Mouse (Mus musculus): ENCODE data around the gene Acp7.
A peak's percentile ranks its signal among the peaks of the same experiment; 100 is the strongest.

The Acp7 gene

DNA sequence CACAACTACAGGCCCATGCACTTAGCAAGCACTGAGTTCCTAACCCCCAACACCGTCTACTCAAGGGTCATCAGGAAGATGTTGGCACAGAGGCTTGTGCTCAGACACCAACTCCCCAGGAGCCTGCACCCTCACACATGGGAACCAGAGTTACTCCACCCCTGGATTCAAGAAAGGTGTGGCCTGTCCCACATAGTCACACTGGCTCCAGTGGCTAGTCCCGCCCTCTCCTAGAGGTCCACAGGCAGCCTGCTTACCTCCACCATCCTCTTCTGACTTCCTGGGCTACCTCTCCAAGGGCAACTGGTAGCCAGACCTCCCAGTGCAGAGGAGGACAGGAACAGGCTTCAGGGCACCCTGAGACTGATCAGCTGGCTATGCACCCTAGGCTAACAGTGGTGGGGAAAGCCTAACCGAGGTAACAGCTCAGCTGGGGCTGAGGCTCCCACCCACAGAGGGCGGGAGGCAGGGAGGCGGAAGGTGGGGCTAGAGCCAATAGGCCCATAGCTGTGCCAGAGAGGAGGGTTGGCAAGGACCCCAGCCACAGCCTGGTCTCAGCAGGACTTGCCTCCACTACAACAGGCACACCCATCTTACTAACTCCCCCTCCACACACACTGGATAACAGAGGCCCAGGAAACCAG lies 54.7 kb downstream of the Acp7 start:
- no peak for DNase-seq (ENCODE audit: low read depth, low spot score)

GRCm38 (mm10) chr7:28575597-28575996 lies 55.5 kb downstream of the Acp7 start:
- no peak for DNase-seq (ENCODE audit: low read depth, low spot score)

DNA sequence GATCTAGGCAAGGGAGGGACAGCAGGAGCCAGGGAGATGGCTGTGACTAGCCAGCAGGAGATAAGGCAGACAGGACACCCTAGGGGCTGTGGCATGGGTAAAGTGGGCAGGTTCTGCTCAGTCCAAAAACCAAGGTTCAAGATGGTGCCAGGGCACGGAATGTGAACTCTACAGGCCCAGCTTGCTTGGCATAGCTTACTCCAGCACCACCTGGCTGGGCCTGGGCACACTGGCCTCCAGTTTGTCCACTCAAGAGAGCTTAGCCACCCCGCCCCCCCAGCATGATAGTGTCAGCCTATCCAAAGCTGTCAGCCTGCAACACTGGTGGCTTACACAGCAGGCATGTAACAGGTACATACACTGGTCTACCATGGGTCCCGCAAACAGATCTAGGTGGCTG lies 57.9 kb downstream of the Acp7 start:
- no peak for DNase-seq (ENCODE audit: low read depth, low spot score)

- no peak for DNase-seq (ENCODE audit: low read depth, low spot score)
Observed at GRCm38 (mm10) chr7:28572689-28573088, 58.4 kb downstream of the Acp7 start.

DNA sequence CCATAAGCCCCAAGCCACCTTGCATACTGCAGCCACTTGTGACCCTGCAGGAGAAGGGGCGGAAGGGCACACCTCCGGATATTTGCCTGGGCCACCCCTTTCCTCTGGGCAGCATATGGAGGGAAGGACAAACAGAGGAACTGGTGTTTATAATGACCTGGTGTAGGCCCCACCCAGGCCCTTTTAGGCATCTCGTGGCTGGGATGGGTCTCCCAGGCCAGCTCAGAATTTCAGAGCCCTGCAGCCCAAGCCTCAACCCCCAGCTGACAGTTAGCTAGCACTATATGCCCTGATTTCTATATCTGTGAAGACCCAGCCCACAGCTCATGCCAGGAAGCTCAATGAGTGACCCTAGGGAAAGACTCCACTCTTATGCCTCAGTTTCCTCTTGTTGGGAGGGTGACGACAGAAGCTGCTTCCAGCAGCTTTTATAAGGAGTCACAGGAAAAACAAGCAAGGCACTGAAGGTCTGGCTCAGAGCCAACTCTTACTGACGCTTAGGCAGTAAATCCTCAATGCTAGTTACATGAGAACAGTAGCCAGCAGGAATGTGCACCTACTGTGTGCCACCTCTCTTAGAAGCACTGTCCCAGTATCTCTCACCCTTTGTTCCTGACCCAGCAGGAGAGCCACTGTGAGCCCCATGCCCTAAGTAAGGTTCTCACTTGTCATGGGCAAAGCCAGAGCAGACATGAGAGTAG lies 60.0 kb downstream of the Acp7 start:
- no peak for DNase-seq (ENCODE audit: low read depth, low spot score)

GRCm38 (mm10) chr7:28570291-28570981 lies 60.7 kb downstream of the Acp7 start:
- DNase-seq (ENCODE audit: low read depth, low spot score): no peak

DNA sequence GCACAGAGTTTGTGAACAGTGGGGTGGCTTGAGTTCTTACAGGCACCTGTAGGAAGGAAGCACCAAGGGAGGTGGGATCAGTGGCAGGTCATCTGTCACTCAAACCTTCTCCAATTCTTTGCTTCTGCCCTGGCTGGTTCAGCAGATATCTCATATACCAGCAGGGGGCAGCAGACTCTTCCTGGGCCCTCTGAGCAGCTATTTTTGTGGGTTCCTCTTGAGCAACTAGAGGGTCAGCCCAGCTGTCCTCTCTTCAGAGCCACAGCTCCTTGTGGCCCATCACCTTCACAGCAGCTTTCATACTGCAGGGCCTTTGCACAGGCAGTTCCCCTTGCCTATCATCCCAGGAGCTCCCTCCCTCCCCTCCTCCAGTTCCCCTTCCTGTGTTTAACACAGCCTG lies 62.9 kb downstream of the Acp7 start:
- DNase-seq (ENCODE audit: low read depth, low spot score): peak; percentile 70

DNA sequence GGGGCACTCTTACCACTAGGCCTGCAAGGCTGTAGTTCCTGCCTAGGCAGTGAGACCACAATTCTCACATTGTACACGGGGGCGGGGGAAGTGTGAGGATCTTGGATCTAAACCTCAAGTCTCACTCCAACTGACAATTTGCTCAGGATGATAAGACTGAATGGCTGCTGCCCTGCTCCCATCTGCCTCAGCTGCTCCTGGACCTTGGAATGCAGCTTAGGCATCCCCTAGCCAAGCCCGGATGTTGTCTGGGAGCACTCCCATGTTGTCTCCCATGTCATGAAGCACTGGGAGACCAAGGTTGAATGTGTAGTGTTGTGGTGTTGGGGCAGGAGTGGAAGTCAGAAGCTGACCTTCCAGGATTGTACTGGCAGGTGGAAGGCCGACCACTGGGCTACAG lies 63.6 kb downstream of the Acp7 start:
- DNase-seq (ENCODE audit: low read depth, low spot score): no peak

- peak; percentile 34 for DNase-seq (ENCODE audit: low read depth, low spot score)
Observed at GRCm38 (mm10) chr7:28565407-28565806, 65.7 kb downstream of the Acp7 start.

- DNase-seq (ENCODE audit: low read depth, low spot score): no peak
Observed at GRCm38 (mm10) chr7:28562951-28563350, 68.2 kb downstream of the Acp7 start.

- DNase-seq (ENCODE audit: low read depth, low spot score): no peak
Observed at GRCm38 (mm10) chr7:28562371-28562770, 68.8 kb downstream of the Acp7 start.

- no peak for DNase-seq (ENCODE audit: low read depth, low spot score)
Observed at GRCm38 (mm10) chr7:28561967-28562366, 69.2 kb downstream of the Acp7 start.

GRCm38 (mm10) chr7:28560856-28561255 lies 70.3 kb downstream of the Acp7 start:
- no peak for DNase-seq (ENCODE audit: low read depth, low spot score)

DNA sequence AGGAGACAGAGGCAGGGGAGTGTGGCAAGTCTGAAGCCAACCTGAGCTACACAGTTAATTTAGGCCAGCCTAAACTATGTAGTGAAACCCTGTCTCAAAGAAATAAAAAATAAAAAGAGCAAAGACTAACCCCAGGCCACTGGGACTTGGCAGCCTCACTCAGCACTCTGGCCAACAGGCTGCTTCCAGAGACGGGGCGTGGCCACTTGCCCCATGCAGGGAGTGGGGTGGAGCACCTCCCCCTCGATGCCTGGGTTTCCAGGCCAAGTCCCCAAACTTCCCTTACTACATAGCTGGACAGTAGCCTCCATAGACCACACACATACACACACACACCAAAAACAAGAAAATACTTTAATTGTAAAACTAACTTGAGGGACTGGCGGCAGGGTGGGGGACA lies 72.6 kb downstream of the Acp7 start:
- no peak for DNase-seq (ENCODE audit: low read depth, low spot score)

DNA sequence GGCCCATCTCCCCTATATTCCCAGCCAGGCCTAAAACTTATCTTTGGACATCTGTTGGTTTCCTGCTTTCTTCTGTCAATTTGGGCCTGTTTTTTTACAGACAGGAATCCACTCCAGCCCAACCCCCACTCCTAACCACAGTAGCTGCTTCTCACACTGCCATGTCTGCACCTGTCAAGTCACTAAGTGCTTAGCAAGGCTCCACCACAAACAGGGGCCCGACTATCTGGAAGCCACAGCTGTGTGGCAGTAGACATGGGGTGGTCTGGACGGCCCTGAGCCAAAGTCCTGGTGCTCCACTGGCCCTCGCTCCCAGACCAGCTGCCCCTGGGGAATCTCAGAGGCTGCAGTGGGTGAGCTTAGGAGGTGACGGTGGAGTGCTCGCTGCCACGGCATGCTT lies 73.4 kb downstream of the Acp7 start:
- DNase-seq (ENCODE audit: low read depth, low spot score): peak; percentile 33

Measured in CD4-positive helper T cell, adult 2 months (primary cell).